Mouse (Mus musculus): ENCODE measurements around the gene Spint3. TPM values are rescaled to one million over a fixed set of nuclear protein-coding genes. Genes with fewer than 3 reads are reported as not detected.

Spint3 gene
- polyA plus RNA-seq, 1 experiment from 2014 or later = not detected

DNA sequence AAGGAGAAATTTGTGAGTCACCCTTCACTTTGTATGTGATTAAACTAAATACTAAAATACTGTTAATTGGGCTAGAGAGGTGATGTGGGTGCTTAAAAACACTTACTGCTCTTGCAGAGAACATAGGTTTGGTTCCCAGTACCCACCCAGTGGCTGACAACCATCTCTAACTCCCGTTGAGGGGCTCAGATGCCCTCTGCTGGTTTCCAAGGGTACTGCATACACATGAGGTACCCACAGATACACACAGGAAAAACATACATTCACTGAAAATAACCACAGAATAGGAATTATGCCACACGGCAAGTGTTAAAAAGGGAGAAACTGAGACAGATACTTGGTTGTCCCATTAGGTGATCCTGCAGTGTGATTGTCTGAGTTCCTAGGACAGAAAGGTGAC lies 6.3 kb downstream of the Spint3 start:
- Histone ChIP-seq H3K27ac (no peak overlapping the region), H3K27me3 (ENCODE audit: insufficient read depth, poor library complexity, severe bottlenecking) (peaks cover 11% of the 10 kb centered on the region), H3K4me1 (replicated peaks) (peaks cover 24% of the 10 kb centered on the region), H3K4me3 (no peak overlapping the region), H3K9me3 (peaks cover 5% of the 10 kb centered on the region; the same call in 1 of the 2 replicates), H3K36me3 (peaks cover 13% of the 10 kb centered on the region)
- no peak for DNase-seq (ENCODE audit: low spot score)
- WGBS = 86% methylated on average over 2 of the region's 2 CpGs

DNA sequence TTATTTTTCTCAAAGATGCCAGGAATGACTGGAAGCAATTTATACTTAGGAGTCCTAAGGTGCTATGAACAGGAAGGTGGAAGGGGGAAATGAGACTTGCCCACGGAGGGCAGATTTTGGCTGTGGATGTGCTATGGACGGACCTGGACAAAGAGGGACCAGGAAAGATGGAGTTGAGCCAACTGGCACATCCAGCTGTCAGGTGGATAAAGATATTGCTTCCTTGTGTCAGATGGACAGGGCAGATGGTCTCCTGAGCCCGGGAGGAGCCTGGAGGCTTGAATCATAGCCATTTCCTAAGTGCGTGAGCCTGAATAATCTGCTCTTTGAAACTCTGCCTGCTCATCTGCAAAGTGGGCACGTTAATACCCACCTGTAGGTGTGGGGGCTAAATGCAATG lies 8.9 kb downstream of the Spint3 start:
- Histone ChIP-seq H3K27me3 (ENCODE audit: insufficient read depth, poor library complexity, severe bottlenecking) (peaks cover 24% of the 10 kb centered on the region), H3K9me3 (peaks cover 5% of the 10 kb centered on the region; the same call in 1 of the 2 replicates), H3K4me3 (peak overlapping the region; percentile 69; the same call in 1 of the 2 replicates), H3K27ac (0 out of 2 replicates have a peak overlapping the region, but pooled peaks have one; percentile 91), H3K4me1 (replicated peaks) (peaks cover 24% of the 10 kb centered on the region), H3K36me3 (peaks cover 13% of the 10 kb centered on the region)
- DNase-seq (ENCODE audit: low spot score) = no peak
- whole genome bisulfite sequencing = 80% methylated on average over 5 of the region's 5 CpGs

DNA sequence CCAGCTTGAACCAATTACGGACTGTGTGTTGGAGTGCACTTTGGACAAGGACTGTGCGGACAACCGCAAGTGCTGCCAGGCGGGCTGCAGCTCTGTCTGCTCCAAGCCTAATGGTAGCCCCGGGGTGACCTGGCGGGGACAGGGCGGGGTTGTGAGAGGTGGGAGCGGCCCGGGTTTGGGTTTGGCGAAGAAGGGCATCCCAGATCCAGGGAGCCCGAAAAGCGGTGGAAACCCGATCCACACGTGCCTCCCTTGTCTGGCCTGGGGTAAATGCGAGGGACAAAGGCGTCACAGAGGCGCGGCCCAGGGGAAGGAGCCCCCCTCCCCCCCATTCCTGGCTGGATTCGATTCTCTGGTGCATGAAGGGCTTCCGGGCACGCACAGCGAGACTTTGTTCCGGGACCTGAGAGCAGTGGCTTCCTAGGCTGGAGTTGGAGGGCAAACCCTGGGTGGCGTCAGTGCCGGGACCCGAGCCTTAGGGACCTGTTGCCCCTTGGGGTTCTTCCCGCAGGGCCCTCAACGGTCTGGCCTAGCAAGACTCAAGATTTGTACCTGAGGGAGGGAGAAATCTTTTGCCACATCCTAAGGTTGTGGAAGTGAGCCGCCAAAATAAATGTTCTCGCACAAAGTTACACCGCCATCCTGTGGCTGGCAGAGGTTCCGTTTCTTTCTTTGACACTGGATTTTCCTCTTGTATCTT lies 9.8 kb downstream of the Spint3 start:
- H3K27me3 ChIP-seq (ENCODE audit: insufficient read depth, poor library complexity, severe bottlenecking) = peaks cover 24% of the 10 kb centered on the region
- H3K9me3 ChIP-seq = peaks cover 5% of the 10 kb centered on the region; the same call in 1 of the 2 replicates
- DNase-seq (ENCODE audit: low spot score) = peak; percentile 73
- H3K4me1 ChIP-seq (replicated peaks) = peaks cover 24% of the 10 kb centered on the region
- WGBS = under 1% methylated on average over 32 of the region's 32 CpGs
- peak overlapping the region; percentile 69 for H3K4me3 ChIP-seq
- H3K27ac ChIP-seq = peak overlapping the region; percentile 91
- peaks cover 13% of the 10 kb centered on the region for H3K36me3 ChIP-seq

DNA sequence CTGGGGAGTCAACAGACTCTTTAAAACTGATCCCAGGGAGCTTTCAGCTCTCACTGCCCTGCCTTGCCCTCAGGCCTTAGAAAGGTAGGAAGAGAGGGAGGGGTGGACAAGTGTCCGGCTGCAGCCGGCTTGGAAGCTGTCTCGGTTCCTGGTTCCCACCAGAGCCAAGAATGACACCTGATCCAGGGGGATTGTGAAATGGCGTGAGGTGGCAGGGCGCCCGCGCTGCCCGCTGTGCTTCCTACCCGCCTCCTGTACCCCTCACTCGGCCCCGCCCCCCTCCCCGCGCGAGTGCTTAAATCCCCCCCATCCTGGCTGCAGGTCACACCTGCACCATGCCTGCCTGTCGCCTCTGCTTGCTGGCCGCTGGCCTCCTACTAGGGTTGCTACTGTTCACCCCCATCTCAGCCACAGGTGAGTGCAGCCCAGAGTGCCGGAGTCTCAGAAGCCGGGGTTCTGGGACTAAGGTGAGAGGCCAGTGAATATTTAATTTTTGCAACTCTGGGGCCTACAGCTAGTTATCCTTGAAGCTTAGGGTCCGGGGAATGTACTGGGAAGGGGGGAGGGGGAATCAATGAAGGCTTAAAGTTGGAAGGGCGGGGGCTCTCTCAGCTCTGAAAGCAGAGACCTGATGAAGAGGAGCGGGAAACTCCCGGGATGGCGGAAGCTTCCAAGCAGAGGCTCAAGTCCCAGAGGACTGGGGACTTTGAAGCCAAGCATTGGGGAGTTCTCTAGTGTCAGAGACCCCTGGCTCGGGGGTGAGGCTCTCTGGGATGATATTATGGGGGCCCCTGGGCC lies 10.7 kb downstream of the Spint3 start, which contains the start of gene Wfdc2:
TSS of gene Wfdc2 (plus strand) at position 23 of the 798 bp plus-strand sequence.
- Histone ChIP-seq H3K27ac (peak within 1 kb of the TSS; percentile 91), H3K36me3 (peaks cover 13% of the 10 kb centered on the region), H3K4me3 (peak within 1 kb of the TSS; percentile 69), H3K4me1 (replicated peaks) (peaks cover 24% of the 10 kb centered on the region), H3K27me3 (ENCODE audit: insufficient read depth, poor library complexity, severe bottlenecking) (peaks cover 24% of the 10 kb centered on the region), H3K9me3 (peaks cover 5% of the 10 kb centered on the region; the same call in 1 of the 2 replicates)
- WGBS = 2% methylated on average over 24 of the region's 24 CpGs
- peak; percentile 37 for DNase-seq (ENCODE audit: low spot score)

DNA sequence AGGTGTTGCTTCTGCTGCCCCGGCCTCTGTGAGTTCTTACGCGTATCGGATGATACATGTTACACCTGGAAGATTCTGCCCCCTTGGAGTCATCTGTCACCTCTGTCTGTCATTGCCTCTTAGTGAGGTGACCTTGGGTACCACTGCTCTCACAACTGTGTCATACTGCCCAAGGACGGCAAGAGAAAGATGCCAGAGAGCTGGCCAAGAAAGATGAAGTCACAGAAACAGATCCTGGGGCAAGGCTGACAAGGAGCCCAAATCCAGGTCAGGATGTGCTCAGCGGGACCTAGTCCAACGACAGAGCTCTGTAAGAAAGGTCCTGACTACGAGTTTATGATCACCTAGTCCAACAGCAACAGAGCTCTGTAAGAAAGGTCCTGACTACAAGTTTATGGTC lies 13.2 kb downstream of the Spint3 start:
- Histone ChIP-seq H3K4me1 (replicated peaks) (peaks cover 24% of the 10 kb centered on the region), H3K27me3 (ENCODE audit: insufficient read depth, poor library complexity, severe bottlenecking) (peaks cover 24% of the 10 kb centered on the region), H3K4me3 (no peak overlapping the region), H3K27ac (no peak overlapping the region), H3K36me3 (no peaks in the 10 kb centered on the region), H3K9me3 (no peaks in the 10 kb centered on the region)
- no peak for DNase-seq (ENCODE audit: low spot score)
- WGBS = 91% methylated on average over 8 of the region's 8 CpGs

DNA sequence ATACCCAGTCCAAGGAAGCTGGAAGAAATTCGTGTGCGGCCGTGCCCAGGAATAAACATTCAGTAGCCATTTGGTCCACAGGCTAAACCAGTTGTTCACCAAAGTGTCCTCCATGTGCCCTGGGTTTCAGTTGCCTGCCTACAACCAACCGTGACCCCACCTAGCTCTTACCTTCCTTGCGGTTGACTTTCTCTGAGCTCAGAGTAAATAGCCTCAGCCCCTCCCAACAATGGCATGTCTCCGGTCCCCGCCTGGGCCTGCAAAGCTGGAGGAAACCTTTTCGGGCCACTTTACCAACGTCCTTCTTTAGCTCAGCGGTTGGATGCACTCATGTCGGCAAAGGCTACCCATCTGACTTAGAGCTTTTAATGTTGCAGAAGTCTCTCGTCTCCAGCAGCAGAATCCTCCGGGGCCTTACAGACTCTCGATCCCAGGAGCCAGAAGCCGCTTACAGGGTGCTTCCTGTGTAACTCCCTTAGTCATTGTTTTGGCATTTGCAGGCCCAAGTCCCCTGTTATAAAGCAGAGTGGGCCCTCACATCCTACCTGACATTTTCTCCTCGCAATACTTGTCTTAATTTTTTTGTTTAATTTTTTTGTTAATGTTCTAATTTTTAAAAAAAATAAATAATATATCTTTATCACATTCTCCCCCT lies 14.1 kb downstream of the Spint3 start:
- Histone ChIP-seq H3K27ac (no peak overlapping the region), H3K4me3 (no peak overlapping the region), H3K4me1 (replicated peaks) (peaks cover 19% of the 10 kb centered on the region), H3K9me3 (no peaks in the 10 kb centered on the region), H3K27me3 (ENCODE audit: insufficient read depth, poor library complexity, severe bottlenecking) (peaks cover 24% of the 10 kb centered on the region), H3K36me3 (no peaks in the 10 kb centered on the region)
- 50% methylated on average over 16 of the region's 16 CpGs for WGBS
- DNase-seq (ENCODE audit: low spot score) = no peak

DNA sequence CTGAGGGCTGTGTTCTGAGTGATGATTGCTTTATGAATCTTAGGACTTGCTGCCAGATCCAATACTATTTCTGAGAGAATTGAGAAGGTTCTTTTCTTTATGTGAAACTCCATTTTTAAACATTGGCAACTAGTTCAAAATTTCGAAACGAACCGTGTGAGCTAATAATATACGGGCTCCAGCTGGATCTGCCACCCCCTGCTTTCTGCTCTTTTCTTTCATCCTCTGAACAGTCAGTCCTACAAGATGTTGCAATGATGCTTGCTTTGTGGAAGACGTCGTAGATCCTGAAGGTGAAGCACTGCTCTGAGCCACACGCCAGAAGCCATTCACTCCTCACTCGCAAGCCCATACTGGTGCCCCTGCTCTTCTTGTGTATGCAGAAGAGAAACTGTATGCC lies 14.8 kb downstream of the Spint3 start:
- Histone ChIP-seq H3K36me3 (no peaks in the 10 kb centered on the region), H3K4me3 (no peak overlapping the region), H3K9me3 (no peaks in the 10 kb centered on the region), H3K4me1 (replicated peaks) (peaks cover 12% of the 10 kb centered on the region), H3K27me3 (ENCODE audit: insufficient read depth, poor library complexity, severe bottlenecking) (peaks cover 24% of the 10 kb centered on the region), H3K27ac (no peak overlapping the region)
- no peak for DNase-seq (ENCODE audit: low spot score)
- WGBS = 84% methylated on average over 8 of the region's 8 CpGs

DNA sequence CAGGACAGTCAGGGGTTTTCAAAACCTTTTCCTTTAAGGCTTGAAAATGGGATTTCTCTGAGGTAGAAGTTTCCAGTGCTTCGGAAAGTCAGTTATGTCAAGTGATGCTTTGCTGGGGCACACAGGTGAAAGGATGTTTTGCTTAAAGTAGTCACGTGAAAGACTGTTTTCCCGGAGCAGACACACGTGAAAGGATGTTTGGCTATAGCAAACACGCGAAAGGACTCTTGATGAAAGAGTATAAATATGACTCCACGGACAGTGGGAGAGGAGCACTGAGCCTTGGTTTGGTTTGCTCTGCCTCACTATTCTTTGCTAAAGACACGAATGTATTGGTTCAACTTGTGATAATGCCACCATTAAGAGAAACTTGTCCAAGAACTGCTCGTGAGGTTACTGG lies 21.8 kb downstream of the Spint3 start:
- H3K27me3 ChIP-seq (ENCODE audit: insufficient read depth, poor library complexity, severe bottlenecking) = no peaks in the 10 kb centered on the region
- 93% methylated on average over 9 of the region's 9 CpGs for WGBS
- DNase-seq (ENCODE audit: low spot score) = no peak
- no peak overlapping the region for H3K27ac ChIP-seq
- no peak overlapping the region for H3K4me3 ChIP-seq
- no peaks in the 10 kb centered on the region for H3K36me3 ChIP-seq
- H3K4me1 ChIP-seq (replicated peaks) = peaks cover 15% of the 10 kb centered on the region
- no peaks in the 10 kb centered on the region for H3K9me3 ChIP-seq

DNA sequence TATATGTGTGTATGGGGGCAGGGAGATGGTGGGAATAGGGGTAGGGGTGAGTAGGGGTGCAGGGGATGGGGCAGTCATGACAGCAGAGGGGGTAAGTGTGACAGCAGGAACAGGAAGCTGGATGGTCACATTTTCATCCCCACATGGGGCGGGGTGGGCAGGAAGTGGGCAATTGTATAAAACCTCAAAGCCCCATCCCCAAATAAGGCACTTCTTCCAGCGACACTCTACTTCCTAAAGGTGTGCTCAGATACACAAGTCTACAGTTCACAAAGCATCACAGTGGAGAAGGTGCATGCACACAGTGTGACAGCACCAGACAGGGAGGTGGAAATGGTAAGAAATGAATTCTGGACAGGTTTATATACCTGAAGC lies 22.4 kb downstream of the Spint3 start:
- Histone ChIP-seq H3K36me3 (no peaks in the 10 kb centered on the region), H3K9me3 (no peaks in the 10 kb centered on the region), H3K4me3 (no peak overlapping the region), H3K27ac (no peak overlapping the region), H3K4me1 (replicated peaks) (peaks cover 15% of the 10 kb centered on the region), H3K27me3 (ENCODE audit: insufficient read depth, poor library complexity, severe bottlenecking) (no peaks in the 10 kb centered on the region)
- WGBS = 79% methylated on average over 2 of the region's 2 CpGs
- DNase-seq (ENCODE audit: low spot score) = no peak

DNA sequence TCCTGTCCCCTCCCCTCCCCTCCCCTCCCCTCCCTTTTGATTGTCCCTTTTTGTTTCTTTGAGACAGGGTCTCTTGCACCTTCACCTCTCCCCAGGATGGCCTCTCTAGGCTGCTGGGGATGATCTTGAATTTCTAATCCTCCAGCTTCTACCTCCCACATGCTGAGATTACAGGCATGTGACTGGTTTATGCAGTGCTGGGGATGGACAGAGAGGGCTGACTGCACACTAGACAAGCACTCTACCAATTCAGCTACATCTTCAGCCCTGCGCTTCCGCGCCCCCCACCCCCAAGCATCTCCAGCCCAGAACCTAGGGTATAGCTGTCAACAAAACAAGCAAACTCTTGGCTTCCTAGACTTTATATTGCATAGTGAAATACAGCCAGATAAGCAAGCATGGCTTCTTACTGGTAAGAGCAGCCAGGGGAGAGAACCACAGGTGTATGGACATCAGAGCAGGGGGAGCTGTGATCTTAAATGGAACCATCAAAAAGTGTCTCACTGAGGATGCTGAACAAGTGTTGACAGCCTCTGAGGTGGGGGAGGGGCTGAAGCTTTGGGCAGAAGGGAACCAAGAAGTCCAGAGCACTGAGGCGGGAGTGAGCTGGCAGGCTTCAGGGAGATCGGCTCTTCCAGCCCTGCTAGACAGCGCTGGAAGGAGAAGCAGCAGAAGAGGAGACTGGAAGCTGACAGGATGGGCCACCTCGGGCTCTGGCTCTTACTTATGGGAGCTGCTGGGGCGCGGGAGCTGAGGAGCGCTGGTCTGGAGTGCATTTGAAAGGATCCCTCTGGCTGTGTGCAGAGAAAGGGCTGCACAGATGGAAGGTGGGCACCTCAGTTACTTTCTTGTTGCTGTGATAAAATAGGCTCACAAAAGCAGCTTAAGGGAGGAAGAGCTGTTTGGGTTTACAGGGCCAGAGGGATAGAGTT lies 23.0 kb downstream of the Spint3 start:
- DNase-seq (ENCODE audit: low spot score) = no peak

DNA sequence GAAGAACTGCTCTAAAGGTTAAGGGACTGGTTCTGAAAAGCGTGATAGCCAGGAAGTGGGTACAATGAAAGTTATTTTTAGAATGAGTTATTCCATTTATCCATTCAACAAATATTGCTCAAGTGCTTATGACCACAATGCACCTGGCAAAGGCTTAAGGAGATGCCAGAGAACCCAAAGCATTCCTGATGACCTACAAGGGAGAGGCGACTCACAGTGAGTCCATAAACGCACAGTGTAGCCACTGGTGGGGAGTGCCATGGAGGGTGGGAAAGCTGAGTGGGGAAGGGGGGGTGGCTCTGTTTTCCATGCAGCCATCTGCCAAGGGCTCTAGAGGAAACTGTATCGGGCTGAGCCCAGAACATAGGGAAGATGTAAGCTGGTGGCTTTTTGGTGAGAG lies 23.9 kb downstream of the Spint3 start:
- no peak overlapping the region for H3K27ac ChIP-seq
- H3K27me3 ChIP-seq (ENCODE audit: insufficient read depth, poor library complexity, severe bottlenecking) = no peaks in the 10 kb centered on the region
- H3K9me3 ChIP-seq = no peaks in the 10 kb centered on the region
- no peaks in the 10 kb centered on the region for H3K36me3 ChIP-seq
- no peak for DNase-seq (ENCODE audit: low spot score)
- H3K4me3 ChIP-seq = no peak overlapping the region
- peaks cover 15% of the 10 kb centered on the region for H3K4me1 ChIP-seq (replicated peaks)
- 51% methylated on average over 4 of the region's 4 CpGs for WGBS

More for the DNA sequence above, 23.0 kb downstream of the Spint3 start:
- Histone ChIP-seq H3K4me1 (replicated peaks) (peaks cover 15% of the 10 kb centered on the region), H3K27ac (no peak overlapping the region), H3K27me3 (ENCODE audit: insufficient read depth, poor library complexity, severe bottlenecking) (no peaks in the 10 kb centered on the region), H3K4me3 (0 out of 2 replicates have a peak overlapping the region, but pooled peaks have one; percentile 7), H3K9me3 (no peaks in the 10 kb centered on the region), H3K36me3 (no peaks in the 10 kb centered on the region)
- WGBS = 19% methylated on average over 10 of the region's 10 CpGs
